Mouse (Mus musculus): ENCODE measurements around the gene Fbxw11. TPM values are rescaled to one million over a fixed set of nuclear protein-coding genes. Genes with fewer than 3 reads are reported as not detected.
"Not testable (repeated sequence)": the region's sequence is repeated elsewhere in the genome, so short reads cannot be mapped to it uniquely, and the experiment has no call there.

Gene Fbxw11
- total RNA-seq (2021), result 10 to 100 TPM; 50.1 to 51.0 TPM

GRCm38 (mm10) chr11:32642249-32642876 is at the start of gene Fbxw11:
Gene Fbxw11, plus strand, starts transcription at chr11:32642724.
- DNase-seq (ENCODE audit: low spot score), result peak; percentile 88
- intact Hi-C loops (cut with DNase I), result loop anchor here (5.0 kb wide), 1 partner anchor 50 kb away; no protein-coding TSS in a partner anchor

DNA sequence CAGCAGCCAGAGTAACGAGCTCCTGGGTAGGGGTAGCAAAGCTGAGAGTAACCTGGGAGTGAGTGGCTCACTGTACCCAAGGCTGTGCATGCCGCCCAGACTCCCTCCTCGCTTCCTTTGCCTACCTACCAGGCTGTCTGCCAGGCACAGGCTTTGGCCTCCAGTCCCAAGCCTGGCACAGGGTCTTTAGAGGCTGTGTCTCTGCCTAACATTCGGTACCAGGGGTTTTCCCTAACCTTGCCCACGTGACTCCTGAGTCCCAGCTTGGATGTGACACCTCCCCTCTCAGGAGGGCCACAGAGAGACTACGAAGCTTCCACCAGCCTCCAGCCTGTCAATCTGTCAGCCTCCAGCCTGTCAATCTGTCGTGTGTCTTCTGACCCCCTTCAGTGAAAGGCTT is 49.4 kb upstream of the Fbxw11 start:
- no peak for DNase-seq (ENCODE audit: low spot score)
- intact Hi-C loops (cut with DNase I), result no loop called here

- no peak for DNase-seq (ENCODE audit: low spot score)
- intact Hi-C loops (cut with DNase I), result no loop called here
Measured at GRCm38 (mm10) chr11:32594122-32594521, 48.4 kb upstream of the Fbxw11 start.

DNA sequence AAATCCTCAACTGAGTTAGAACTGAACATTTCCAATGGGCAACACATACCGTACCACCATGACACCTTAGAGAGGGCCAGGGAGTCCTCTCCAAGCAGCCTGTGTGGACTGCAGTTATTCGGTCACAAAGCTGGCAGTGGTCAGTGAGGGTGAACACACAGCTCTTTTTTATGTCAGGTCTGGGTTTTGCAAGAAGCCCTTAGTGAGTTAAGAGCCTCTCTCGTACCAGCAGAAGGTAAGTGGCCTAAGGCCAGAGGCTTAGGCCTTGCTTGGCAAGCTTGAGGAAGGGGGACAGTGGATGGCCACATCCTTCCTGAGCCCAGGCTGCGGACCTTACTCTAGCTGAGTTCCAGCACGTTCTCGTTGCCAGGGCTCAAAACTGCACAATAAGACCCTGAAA is 42.2 kb upstream of the Fbxw11 start:
- intact Hi-C loops (cut with DNase I), result no loop called here

DNA sequence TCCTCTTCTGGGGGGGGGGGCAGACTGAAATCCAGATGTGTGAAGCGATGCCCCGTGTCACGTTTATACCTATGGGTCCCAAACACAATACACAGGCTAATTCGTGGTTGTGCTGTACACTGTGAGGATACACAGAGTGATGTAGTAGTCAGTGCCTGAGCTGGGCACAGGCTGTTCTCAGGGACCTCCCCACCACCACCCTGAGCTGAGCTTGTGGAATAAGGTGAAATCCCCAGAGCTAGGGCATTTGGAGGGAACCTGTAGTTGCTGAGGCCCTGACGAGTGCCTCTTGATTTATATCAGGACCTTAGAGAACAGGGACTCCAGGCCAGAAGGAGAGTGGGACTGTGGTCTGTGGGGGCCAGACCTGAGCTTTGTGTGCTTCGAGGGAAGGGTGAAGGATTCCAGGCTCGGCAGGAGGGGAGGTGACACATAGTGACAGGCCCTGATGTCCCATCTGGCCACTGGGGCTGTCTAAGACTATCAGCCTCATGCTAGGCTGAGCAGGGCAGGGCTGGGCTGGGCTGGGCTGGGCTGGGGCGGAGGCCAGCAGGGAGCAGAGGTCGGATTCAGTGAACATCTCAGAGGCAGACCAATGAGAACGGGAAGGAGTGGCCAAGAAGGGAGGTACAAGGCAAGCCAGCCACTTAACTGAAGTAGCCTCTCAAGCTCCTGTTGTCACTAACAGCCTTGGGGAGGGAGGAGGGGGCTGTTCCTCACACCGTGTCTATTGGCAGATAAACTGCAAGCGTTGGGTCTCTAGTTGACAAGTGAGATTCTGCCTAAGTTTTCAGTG is 40.8 kb upstream of the Fbxw11 start:
- no peak for DNase-seq (ENCODE audit: low spot score)

More for the DNA sequence above, 42.2 kb upstream of the Fbxw11 start:
- no peak for DNase-seq (ENCODE audit: low spot score)

DNA sequence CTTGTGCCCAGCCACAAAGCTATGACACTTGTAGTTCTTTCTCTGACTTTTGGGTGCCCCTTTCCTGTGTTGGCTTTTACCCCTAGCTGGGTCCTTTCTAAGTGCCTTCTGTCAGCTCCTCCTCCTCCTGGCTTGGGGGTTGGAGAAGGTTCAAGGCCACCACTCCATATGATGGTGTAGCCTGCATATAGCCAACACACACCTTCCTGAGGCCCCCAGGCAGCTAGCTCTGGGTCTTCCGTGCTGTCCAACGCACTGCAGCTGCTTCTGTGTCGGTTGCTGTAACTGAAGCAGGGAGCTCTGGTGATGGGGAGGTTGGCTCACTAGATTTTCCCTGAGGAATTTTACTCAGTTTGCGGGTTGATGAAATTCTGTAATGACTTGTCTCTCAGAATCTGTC is 37.9 kb upstream of the Fbxw11 start:
- DNase-seq (ENCODE audit: low spot score), result no peak
- intact Hi-C loops (cut with DNase I), result no loop called here

More for the DNA sequence above, 40.8 kb upstream of the Fbxw11 start:
- intact Hi-C loops (cut with DNase I), result no loop called here

DNA sequence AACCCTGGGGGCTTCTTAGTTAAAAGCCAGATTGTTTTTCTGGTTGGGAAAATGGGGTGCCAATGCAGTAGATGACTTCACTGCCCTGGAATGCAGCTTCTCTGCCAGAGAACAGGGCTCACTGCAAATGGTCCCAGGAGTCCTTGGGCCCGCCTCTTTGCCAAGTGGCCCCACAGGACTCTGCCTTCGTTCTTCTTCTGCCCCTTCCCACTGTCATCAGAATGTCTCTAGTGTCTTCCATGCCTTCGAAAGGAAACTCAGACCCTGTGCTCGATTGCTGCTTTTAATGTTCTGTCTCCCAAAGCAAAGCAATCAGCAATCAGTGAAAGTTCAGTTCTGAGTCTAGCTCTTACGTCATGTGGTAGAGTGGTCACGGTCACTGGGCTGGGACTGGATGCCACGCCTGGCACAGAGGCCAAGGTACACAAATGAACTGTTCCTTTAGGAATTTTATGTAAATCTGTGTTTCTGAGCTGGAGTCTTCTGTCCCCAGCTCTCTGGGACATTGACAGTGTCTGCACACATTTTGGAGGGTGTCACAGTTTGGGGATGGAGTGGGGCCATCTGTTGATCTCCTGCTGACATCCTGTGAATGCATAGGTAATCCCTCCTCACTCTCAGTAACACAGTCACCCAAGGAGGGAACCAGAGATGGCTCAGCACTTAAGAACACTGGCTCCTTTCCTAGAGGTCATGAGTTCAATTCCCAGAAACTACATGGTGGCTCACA is 37.2 kb upstream of the Fbxw11 start:
- DNase-seq (ENCODE audit: low spot score), result peak; percentile 60
- intact Hi-C loops (cut with DNase I), result no loop called here

DNA sequence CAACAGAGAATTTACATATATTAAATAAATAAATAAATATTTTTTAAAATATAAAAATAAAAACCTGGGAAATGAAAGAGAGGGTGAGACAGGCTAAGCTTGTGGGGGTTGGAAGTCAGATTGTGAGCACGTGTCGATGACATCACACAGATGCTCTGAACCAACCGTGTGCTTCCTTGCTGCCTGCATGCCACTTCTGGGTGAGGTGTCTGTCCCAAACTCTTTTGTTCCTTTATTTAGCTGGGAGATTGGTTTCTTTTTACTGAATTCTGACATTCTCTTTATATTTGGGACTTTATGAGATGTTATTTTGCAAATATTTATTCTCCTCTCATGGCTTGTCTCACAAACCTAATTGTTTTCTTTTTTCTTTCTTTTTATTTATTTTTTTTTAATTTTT is 36.6 kb upstream of the Fbxw11 start:
- no peak for DNase-seq (ENCODE audit: low spot score)
- intact Hi-C loops (cut with DNase I), result no loop called here

- intact Hi-C loops (cut with DNase I), result no loop called here
- DNase-seq (ENCODE audit: low spot score), result no peak
Measured at GRCm38 (mm10) chr11:32607319-32607718, 35.2 kb upstream of the Fbxw11 start.

- DNase-seq (ENCODE audit: low spot score), result no peak
- intact Hi-C loops (cut with DNase I), result no loop called here
Measured at GRCm38 (mm10) chr11:32610616-32611015, 31.9 kb upstream of the Fbxw11 start.

- intact Hi-C loops (cut with DNase I), result no loop called here
- no peak for DNase-seq (ENCODE audit: low spot score)
Measured at GRCm38 (mm10) chr11:32612304-32612703, 30.2 kb upstream of the Fbxw11 start.

- no peak for DNase-seq (ENCODE audit: low spot score)
- intact Hi-C loops (cut with DNase I), result no loop called here
Measured at GRCm38 (mm10) chr11:32614463-32614862, 28.1 kb upstream of the Fbxw11 start.

- intact Hi-C loops (cut with DNase I), result no loop called here
- no peak for DNase-seq (ENCODE audit: low spot score)
Measured at GRCm38 (mm10) chr11:32615561-32615960, 27.0 kb upstream of the Fbxw11 start.

DNA sequence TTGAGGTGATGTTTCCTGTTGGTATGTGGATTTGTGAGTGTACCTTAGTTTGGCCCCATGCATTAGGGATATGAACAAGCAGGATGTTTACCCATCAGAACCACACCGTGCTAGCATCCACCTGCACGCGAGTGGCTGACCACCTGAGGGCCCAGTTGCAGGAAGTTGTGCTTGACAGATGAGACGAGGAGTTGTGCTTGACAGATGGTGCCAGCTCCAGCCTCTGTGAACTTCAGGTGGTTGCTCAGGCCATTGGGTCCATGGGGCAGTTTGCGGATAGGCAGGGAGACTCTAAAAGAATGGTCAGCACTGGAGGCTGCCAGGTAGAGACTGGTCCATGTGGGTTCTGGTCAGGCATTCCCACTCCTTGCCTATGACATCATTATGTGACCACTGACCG is 26.4 kb upstream of the Fbxw11 start:
- intact Hi-C loops (cut with DNase I), result no loop called here
- no peak for DNase-seq (ENCODE audit: low spot score)

GRCm38 (mm10) chr11:32618036-32618435 is 24.5 kb upstream of the Fbxw11 start:
- intact Hi-C loops (cut with DNase I), result no loop called here
- no peak for DNase-seq (ENCODE audit: low spot score)

- DNase-seq (ENCODE audit: low spot score); intact Hi-C loops (cut with DNase I): not testable (repeated sequence)
Measured at GRCm38 (mm10) chr11:32618641-32619040, 23.9 kb upstream of the Fbxw11 start.

DNA sequence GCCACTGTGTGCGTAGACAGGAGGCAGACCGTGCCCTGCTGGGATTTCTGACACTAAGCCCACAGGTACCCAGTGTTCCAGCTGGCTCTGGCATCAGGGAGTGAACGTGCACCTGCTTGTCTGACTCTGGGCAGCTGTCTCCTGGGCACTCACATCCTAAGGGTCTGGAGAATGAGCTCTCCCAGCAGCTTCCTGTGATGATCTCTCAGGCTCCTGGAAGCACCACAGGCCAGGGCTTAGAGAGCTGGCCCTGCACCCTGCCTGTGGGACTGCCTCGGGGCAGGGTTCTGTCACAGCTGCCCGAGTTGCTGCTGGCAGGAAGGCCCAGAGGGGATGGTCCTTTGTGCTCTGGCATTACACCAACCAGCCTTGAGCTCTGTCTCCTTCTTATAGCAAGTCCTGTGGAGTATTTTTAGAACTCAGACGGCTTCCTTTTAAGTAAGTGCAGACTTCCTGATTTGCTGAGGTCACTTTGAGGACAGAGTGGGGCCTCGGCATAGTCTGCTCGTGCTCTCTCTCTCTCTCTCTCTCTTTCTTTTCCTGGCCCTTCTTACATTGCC is 23.2 kb upstream of the Fbxw11 start:
- intact Hi-C loops (cut with DNase I), result no loop called here
- peak; percentile 61 for DNase-seq (ENCODE audit: low spot score)

GRCm38 (mm10) chr11:32619866-32620456 is 22.6 kb upstream of the Fbxw11 start:
- intact Hi-C loops (cut with DNase I), result loop anchor here (5.0 to 10.0 kb wide), 2 partner anchors 335 to 527 kb away; partner anchors contain the start of gene Fgf18
- no peak for DNase-seq (ENCODE audit: low spot score)

DNA sequence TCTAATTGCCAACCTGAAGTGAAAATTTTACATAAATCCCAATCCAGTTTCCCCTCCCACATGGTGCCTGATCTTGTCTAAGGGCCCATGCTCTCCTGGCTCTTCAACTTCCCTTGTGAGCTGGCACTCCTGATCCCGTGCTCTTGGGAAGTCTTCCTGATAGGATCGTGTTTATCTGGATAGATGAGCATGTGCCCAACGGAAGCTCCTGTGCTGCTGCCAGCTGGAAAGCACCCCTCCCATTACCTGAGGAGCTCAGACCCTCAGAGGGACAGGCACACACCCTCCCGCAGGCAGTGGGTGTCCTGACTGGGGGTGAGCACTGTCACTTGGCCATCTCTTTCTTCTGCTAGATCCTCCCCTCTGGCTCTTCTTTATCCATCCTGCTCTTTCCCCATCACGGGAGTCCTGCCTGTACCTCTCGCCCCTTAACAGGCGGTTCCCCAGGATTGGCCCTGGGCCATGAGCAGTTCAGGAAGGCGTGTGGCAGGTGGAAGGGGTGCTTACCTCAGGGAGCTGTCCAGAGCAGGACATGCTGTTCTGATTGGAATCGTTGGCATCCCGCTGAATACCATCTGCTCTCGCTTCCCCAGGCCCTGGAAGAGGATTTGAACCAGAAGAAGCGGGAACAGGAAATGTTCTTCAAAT is 20.6 kb upstream of the Fbxw11 start:
- intact Hi-C loops (cut with DNase I), result loop anchor here (5.0 to 10.0 kb wide), 2 partner anchors 333 to 525 kb away; partner anchors contain the start of gene Fgf18
- DNase-seq (ENCODE audit: low spot score), result no peak

Data from heart, postnatal 25 days (tissue).